Mouse (Mus musculus): ENCODE results near the gene Macrod2. TPM values are rescaled to one million over a fixed set of nuclear protein-coding genes. Genes with fewer than 3 reads are reported as not detected.

Gene Macrod2
- total and polyA plus RNA-seq, 2 experiments from 2014 or later, result 5.5 to 17.4 TPM

- 24% methylated on average over 5 of the region's 5 CpGs for WGBS
- H3K9ac ChIP-seq (replicated peaks; ENCODE audit: low read depth, low read length), result no peak overlapping the region
- DNase-seq (ENCODE audit: low spot score) (peak; percentile 30), ATAC-seq (ENCODE audit: insufficient read depth, low read depth) (peak; percentile 57; the same call in 1 of the 2 replicates)
- H3K36me3 ChIP-seq (replicated peaks; ENCODE audit: control insufficient read depth, insufficient read depth, low read length), result no peaks in the 10 kb centered on the region
- H3K4me1 ChIP-seq (ENCODE audit: control insufficient read depth, insufficient read depth), result peaks cover 8% of the 10 kb centered on the region; the same call in 1 of the 2 replicates
- no peaks in the 10 kb centered on the region for H3K9me3 ChIP-seq (replicated peaks; ENCODE audit: control insufficient read depth, low read length)
- no peak overlapping the region for H3K4me3 ChIP-seq (ENCODE audit: low read depth, low read length)
- no peak for TF ChIP-seq EP300 (IDR thresholded peaks at IDR 0.05; ENCODE audit: low read depth)
- TF ChIP-seq CTCF (IDR thresholded peaks at IDR 0.05; ENCODE audit: low read depth), result no peak
- no peak overlapping the region for H3K4me2 ChIP-seq (ENCODE audit: low read depth, low read length)
- no peak overlapping the region for H3K27ac ChIP-seq (ENCODE audit: low read depth)
- H3K27me3 ChIP-seq (ENCODE audit: control insufficient read depth, insufficient read depth, low read length), result no peaks in the 10 kb centered on the region
These were observed 884.1 kb downstream of the Macrod2 start for GRCm38 (mm10) chr2:141279130-141279698.

- H3K4me2 ChIP-seq (ENCODE audit: low read depth, low read length), result no peak overlapping the region
- H3K27me3 ChIP-seq (ENCODE audit: control insufficient read depth, insufficient read depth, low read length), result no peaks in the 10 kb centered on the region
- no peaks in the 10 kb centered on the region for H3K9me3 ChIP-seq (replicated peaks; ENCODE audit: control insufficient read depth, low read length)
- H3K9ac ChIP-seq (replicated peaks; ENCODE audit: low read depth, low read length), result no peak overlapping the region
- no peak for DNase-seq (ENCODE audit: low spot score)
- no peak overlapping the region for H3K4me3 ChIP-seq (ENCODE audit: low read depth, low read length)
- TF ChIP-seq CTCF (IDR thresholded peaks at IDR 0.05; ENCODE audit: low read depth), result no peak
- TF ChIP-seq EP300 (IDR thresholded peaks at IDR 0.05; ENCODE audit: low read depth), result no peak
- ATAC-seq (ENCODE audit: insufficient read depth, low read depth), result no peak
- 77% methylated on average over 1 of the region's 1 CpGs for WGBS
- H3K36me3 ChIP-seq (replicated peaks; ENCODE audit: control insufficient read depth, insufficient read depth, low read length), result no peaks in the 10 kb centered on the region
- H3K27ac ChIP-seq (ENCODE audit: low read depth), result no peak overlapping the region
- peaks cover 8% of the 10 kb centered on the region; the same call in 1 of the 2 replicates for H3K4me1 ChIP-seq (ENCODE audit: control insufficient read depth, insufficient read depth)
These were observed 885.7 kb downstream of the Macrod2 start for GRCm38 (mm10) chr2:141280817-141281216.

- WGBS, result 61% methylated on average over 7 of the region's 7 CpGs
- DNase-seq (ENCODE audit: low spot score) (no peak), ATAC-seq (ENCODE audit: insufficient read depth, low read depth) (no peak)
- Histone ChIP-seq H3K4me1 (ENCODE audit: control insufficient read depth, insufficient read depth) (peaks cover 10% of the 10 kb centered on the region), H3K36me3 (replicated peaks; ENCODE audit: control insufficient read depth, insufficient read depth, low read length) (no peaks in the 10 kb centered on the region), H3K27me3 (ENCODE audit: control insufficient read depth, insufficient read depth, low read length) (no peaks in the 10 kb centered on the region), H3K4me2 (ENCODE audit: low read depth, low read length) (no peak overlapping the region), H3K9ac (replicated peaks; ENCODE audit: low read depth, low read length) (no peak overlapping the region), H3K9me3 (replicated peaks; ENCODE audit: control insufficient read depth, low read length) (no peaks in the 10 kb centered on the region), H3K27ac (ENCODE audit: low read depth) (no peak overlapping the region), H3K4me3 (ENCODE audit: low read depth, low read length) (no peak overlapping the region)
- TF ChIP-seq CTCF (IDR thresholded peaks at IDR 0.05; ENCODE audit: low read depth), result no peak
- TF ChIP-seq EP300 (IDR thresholded peaks at IDR 0.05; ENCODE audit: low read depth), result no peak
These were observed 891.1 kb downstream of the Macrod2 start for GRCm38 (mm10) chr2:141286110-141286747.

- peak; percentile 71 for ATAC-seq (ENCODE audit: insufficient read depth, low read depth)
- Histone ChIP-seq H3K9me3 (replicated peaks; ENCODE audit: control insufficient read depth, low read length) (no peaks in the 10 kb centered on the region), H3K4me1 (ENCODE audit: control insufficient read depth, insufficient read depth) (peaks cover 10% of the 10 kb centered on the region), H3K36me3 (replicated peaks; ENCODE audit: control insufficient read depth, insufficient read depth, low read length) (no peaks in the 10 kb centered on the region), H3K4me2 (ENCODE audit: low read depth, low read length) (no peak overlapping the region), H3K9ac (replicated peaks; ENCODE audit: low read depth, low read length) (no peak overlapping the region), H3K27ac (ENCODE audit: low read depth) (no peak overlapping the region), H3K4me3 (ENCODE audit: low read depth, low read length) (no peak overlapping the region), H3K27me3 (ENCODE audit: control insufficient read depth, insufficient read depth, low read length) (no peaks in the 10 kb centered on the region)
- DNase-seq (ENCODE audit: low spot score), result peak; percentile 70
- WGBS, result 61% methylated on average over 7 of the region's 7 CpGs
- 0 out of 2 replicates have a peak, but pooled peaks have one; percentile 35 for TF ChIP-seq EP300 (IDR thresholded peaks at IDR 0.05; ENCODE audit: low read depth)
- no peak for TF ChIP-seq CTCF (IDR thresholded peaks at IDR 0.05; ENCODE audit: low read depth)
These were observed 893.4 kb downstream of the Macrod2 start for GRCm38 (mm10) chr2:141288494-141288893.

- Histone ChIP-seq H3K9ac (replicated peaks; ENCODE audit: low read depth, low read length) (no peak overlapping the region), H3K27ac (ENCODE audit: low read depth) (no peak overlapping the region), H3K9me3 (replicated peaks; ENCODE audit: control insufficient read depth, low read length) (no peaks in the 10 kb centered on the region), H3K36me3 (replicated peaks; ENCODE audit: control insufficient read depth, insufficient read depth, low read length) (no peaks in the 10 kb centered on the region), H3K4me1 (ENCODE audit: control insufficient read depth, insufficient read depth) (peaks cover 10% of the 10 kb centered on the region), H3K4me3 (ENCODE audit: low read depth, low read length) (no peak overlapping the region), H3K4me2 (ENCODE audit: low read depth, low read length) (no peak overlapping the region), H3K27me3 (ENCODE audit: control insufficient read depth, insufficient read depth, low read length) (no peaks in the 10 kb centered on the region)
- DNase-seq (ENCODE audit: low spot score) (no peak), ATAC-seq (ENCODE audit: insufficient read depth, low read depth) (no peak)
- 54% methylated on average over 2 of the region's 2 CpGs for WGBS
- TF ChIP-seq CTCF (IDR thresholded peaks at IDR 0.05; ENCODE audit: low read depth), result no peak
- no peak for TF ChIP-seq EP300 (IDR thresholded peaks at IDR 0.05; ENCODE audit: low read depth)
These were observed 894.1 kb downstream of the Macrod2 start for GRCm38 (mm10) chr2:141289059-141289713.
